Mouse (Mus musculus) cortical plate, adult 2 months (tissue): ENCODE results near the gene Itih5.

ENCODE experiments used
- CTCF ChIP-seq: fragments of 200-500 bp; IDR thresholded peaks from 2 replicates; pipeline ENCODE4 v1.5.1; 2011; ENCODE audit warnings: mild to moderate bottlenecking, control low read depth, low read length; ENCODE audit not compliant: insufficient read depth; ENCODE audit errors: extremely low read depth
- POLR2A ChIP-seq: fragments of 200-500 bp; IDR thresholded peaks from 2 replicates; pipeline ENCODE4 v1.6.1; 2011; ENCODE audit warnings: mild to moderate bottlenecking, low read length, control low read depth; ENCODE audit not compliant: insufficient read depth; ENCODE audit errors: extremely low read depth

- TF ChIP-seq CTCF (no peak), POLR2A (no peak)
Observed at GRCm38 (mm10) chr2:10250441-10250840, 97.1 kb downstream of the Itih5 start.
